Mouse (Mus musculus) neural tube, embryonic 14.5 days (tissue): ENCODE data around the gene Cbx8. TPM values are rescaled to one million over a fixed set of nuclear protein-coding genes. Genes with fewer than 3 reads are reported as not detected.

Experiments used
- ATAC-seq: fragments of 200-750 bp; cut with Nextera tagmentation; 2 replicates; pipeline ENCODE4 v1.8.0; 2017; ENCODE audit warnings: low read depth, mild to moderate bottlenecking, moderate TSS enrichment, moderate library complexity
- H3K27ac ChIP-seq: fragments of 300-500 bp; sonication (generic); 2 replicates; pipeline ENCODE4 v1.5.1; 2014; ENCODE audit warnings: low read depth, mild to moderate bottlenecking, control low read depth, low read length, moderate library complexity, mixed read lengths
- H3K27me3 ChIP-seq: fragments of 300-500 bp; sonication (generic); 2 replicates; pipeline ENCODE4 v1.6.1; 2014; ENCODE audit warnings: low read length; ENCODE audit not compliant: control insufficient read depth, insufficient read depth
- H3K36me3 ChIP-seq: fragments of 300-500 bp; sonication (generic); 2 replicates; pipeline ENCODE4 v1.6.1; 2014; ENCODE audit warnings: low read length, mixed read lengths; ENCODE audit not compliant: control insufficient read depth, insufficient read depth
- H3K4me1 ChIP-seq: fragments of 300-500 bp; sonication (generic); 2 replicates; pipeline ENCODE4 v1.6.1; 2014; ENCODE audit warnings: low read length; ENCODE audit not compliant: control insufficient read depth, insufficient read depth
- H3K4me2 ChIP-seq: fragments of 300-500 bp; sonication (generic); 2 replicates; pipeline ENCODE4 v1.6.1; 2014; ENCODE audit warnings: mild to moderate bottlenecking, low read depth, low read length, control low read depth
- H3K4me3 ChIP-seq: fragments of 300-500 bp; sonication (generic); 2 replicates; pipeline ENCODE4 v1.5.1; 2014; ENCODE audit warnings: low read depth, low read length, control low read depth, mixed read lengths
- H3K9ac ChIP-seq: fragments of 300-500 bp; sonication (generic); replicated peaks from 2 replicates; pipeline ENCODE4 v1.6.1; 2014; ENCODE audit warnings: low read depth, mild to moderate bottlenecking, control low read depth, low read length, mixed read lengths
- H3K9me3 ChIP-seq: fragments of 300-500 bp; sonication (generic); 2 replicates; pipeline ENCODE4 v1.6.1; 2016; ENCODE audit warnings: low read length; ENCODE audit not compliant: control insufficient read depth
- WGBS: fragments of 180-500 bp; shearing (Covaris S2); extraction: QIAGEN DNeasy Blood & Tissue Kit; methylation state at CpG from one replicate; pipeline ENCODE4 v1.1.7; 2014; 5-methylcytosine and 5-hydroxymethylcytosine counted together
- polyA plus RNA-seq: library from polyadenylated mRNA; unstranded; fragments of >200 nt; fragmentation: Nextera tagmentation; extraction: Ambion mirVana; gene quantifications from 2 replicates; pipeline ENCODE4 v1.2.1, GENCODE M21; 2014

The Cbx8 gene
- polyA plus RNA-seq, 1 experiment from 2014 or later = 10.1 TPM

- peaks cover 33% of the 10 kb centered on the region for H3K27me3 ChIP-seq
These were observed 13.1 kb upstream of the Cbx8 start for GRCm38 (mm10) chr11:119053738-119054350.

GRCm38 (mm10) chr11:119053257-119053670, 12.5 kb upstream of the Cbx8 start:
- Histone ChIP-seq H3K9me3 (no peaks in the 10 kb centered on the region), H3K4me2 (peak overlapping the region; percentile 60), H3K4me3 (peak overlapping the region; percentile 31), H3K4me1 (peaks cover 43% of the 10 kb centered on the region), H3K9ac (peak overlapping the region; percentile 50), H3K36me3 (no peaks in the 10 kb centered on the region), H3K27me3 (peaks cover 32% of the 10 kb centered on the region), H3K27ac (peak overlapping the region; percentile 94)
- 0% methylated on average over 42 of the region's 42 CpGs for WGBS
- ATAC-seq = peak; percentile 93

More at GRCm38 (mm10) chr11:119053738-119054350, 13.1 kb upstream of the Cbx8 start:
- Histone ChIP-seq H3K9ac (peak overlapping the region; percentile 37), H3K9me3 (no peaks in the 10 kb centered on the region), H3K36me3 (no peaks in the 10 kb centered on the region), H3K4me3 (peak overlapping the region; percentile 31), H3K4me1 (peaks cover 47% of the 10 kb centered on the region), H3K27ac (peak overlapping the region; percentile 94), H3K4me2 (peak overlapping the region; percentile 60)
- 1% methylated on average over 28 of the region's 35 CpGs for WGBS
- ATAC-seq = peak; percentile 54

- Histone ChIP-seq H3K4me2 (peak overlapping the region; percentile 60), H3K4me1 (peaks cover 38% of the 10 kb centered on the region), H3K36me3 (no peaks in the 10 kb centered on the region), H3K9me3 (no peaks in the 10 kb centered on the region), H3K27me3 (peaks cover 32% of the 10 kb centered on the region), H3K9ac (peak overlapping the region; percentile 50), H3K4me3 (peak overlapping the region; percentile 31), H3K27ac (peak overlapping the region; percentile 94)
- no peak for ATAC-seq
- 1% methylated on average over 13 of the region's 13 CpGs for WGBS
These were observed 12.0 kb upstream of the Cbx8 start for GRCm38 (mm10) chr11:119052661-119053256.

- no peak overlapping the region for H3K27ac ChIP-seq
- H3K9ac ChIP-seq = peak overlapping the region; percentile 50; the same call in 1 of the 2 replicates
- H3K36me3 ChIP-seq = no peaks in the 10 kb centered on the region
- peaks cover 31% of the 10 kb centered on the region for H3K4me1 ChIP-seq
- no peak for ATAC-seq
- H3K27me3 ChIP-seq = peaks cover 33% of the 10 kb centered on the region
- WGBS = 5% methylated on average over 15 of the region's 15 CpGs
- H3K4me3 ChIP-seq = no peak overlapping the region
- H3K9me3 ChIP-seq = no peaks in the 10 kb centered on the region
- H3K4me2 ChIP-seq = peak overlapping the region; percentile 60; the same call in 1 of the 2 replicates
These were observed 11.3 kb upstream of the Cbx8 start for GRCm38 (mm10) chr11:119051927-119052660.

GRCm38 (mm10) chr11:119051426-119051825, 10.7 kb upstream of the Cbx8 start:
- H3K36me3 ChIP-seq = no peaks in the 10 kb centered on the region
- no peak overlapping the region for H3K4me2 ChIP-seq
- H3K4me3 ChIP-seq = no peak overlapping the region
- H3K9me3 ChIP-seq = no peaks in the 10 kb centered on the region
- no peak overlapping the region for H3K9ac ChIP-seq
- ATAC-seq = no peak
- H3K4me1 ChIP-seq = peaks cover 34% of the 10 kb centered on the region
- H3K27ac ChIP-seq = no peak overlapping the region
- H3K27me3 ChIP-seq = peaks cover 40% of the 10 kb centered on the region

GRCm38 (mm10) chr11:119050361-119050760, 9.6 kb upstream of the Cbx8 start:
- H3K27ac ChIP-seq = no peak overlapping the region
- H3K27me3 ChIP-seq = peaks cover 50% of the 10 kb centered on the region
- no peak overlapping the region for H3K9ac ChIP-seq
- WGBS = 4% methylated on average over 2 of the region's 2 CpGs
- H3K4me1 ChIP-seq = peaks cover 28% of the 10 kb centered on the region
- H3K36me3 ChIP-seq = no peaks in the 10 kb centered on the region
- H3K4me2 ChIP-seq = no peak overlapping the region
- no peak for ATAC-seq
- no peak overlapping the region for H3K4me3 ChIP-seq
- no peaks in the 10 kb centered on the region for H3K9me3 ChIP-seq

GRCm38 (mm10) chr11:119048133-119048510, 7.4 kb upstream of the Cbx8 start:
- Histone ChIP-seq H3K9ac (no peak overlapping the region), H3K9me3 (no peaks in the 10 kb centered on the region), H3K4me1 (peaks cover 22% of the 10 kb centered on the region), H3K36me3 (no peaks in the 10 kb centered on the region), H3K27me3 (peaks cover 62% of the 10 kb centered on the region), H3K4me3 (no peak overlapping the region; the same call in 1 of the 2 replicates), H3K27ac (no peak overlapping the region), H3K4me2 (peak overlapping the region; percentile 20; the same call in 1 of the 2 replicates)
- no peak for ATAC-seq
- 0% methylated on average over 13 of the region's 13 CpGs for WGBS

- peak overlapping the region; percentile 71; the same call in 1 of the 2 replicates for H3K4me2 ChIP-seq
- no peaks in the 10 kb centered on the region for H3K9me3 ChIP-seq
- H3K4me3 ChIP-seq = no peak overlapping the region; the same call in 1 of the 2 replicates
- H3K9ac ChIP-seq = no peak overlapping the region
- peaks cover 19% of the 10 kb centered on the region for H3K4me1 ChIP-seq
- ATAC-seq = peak; percentile 16; the same call in 1 of the 2 replicates
- WGBS = under 1% methylated on average over 42 of the region's 43 CpGs
- H3K36me3 ChIP-seq = no peaks in the 10 kb centered on the region
- peaks cover 62% of the 10 kb centered on the region for H3K27me3 ChIP-seq
- no peak overlapping the region for H3K27ac ChIP-seq
These were observed 6.7 kb upstream of the Cbx8 start for GRCm38 (mm10) chr11:119047261-119048132.
